Mouse (Mus musculus): ENCODE data around the gene Card6.

- TF ChIP-seq CTCF (IDR thresholded peaks at IDR 0.05; ENCODE audit: low read depth) = no peak
- no peak for TF ChIP-seq EP300 (optimal IDR thresholded peaks at IDR 0.05)
These were observed 8.8 kb upstream of the Card6 start for GRCm38 (mm10) chr15:5117031-5117601.
